Mouse (Mus musculus): ENCODE measurements around the gene Plxdc2. TPM values are rescaled to one million over a fixed set of nuclear protein-coding genes. Genes with fewer than 3 reads are reported as not detected.

The Plxdc2 gene
- total RNA-seq, 2 experiments from 2014 or later: 29.8 to 32.3 TPM

DNA sequence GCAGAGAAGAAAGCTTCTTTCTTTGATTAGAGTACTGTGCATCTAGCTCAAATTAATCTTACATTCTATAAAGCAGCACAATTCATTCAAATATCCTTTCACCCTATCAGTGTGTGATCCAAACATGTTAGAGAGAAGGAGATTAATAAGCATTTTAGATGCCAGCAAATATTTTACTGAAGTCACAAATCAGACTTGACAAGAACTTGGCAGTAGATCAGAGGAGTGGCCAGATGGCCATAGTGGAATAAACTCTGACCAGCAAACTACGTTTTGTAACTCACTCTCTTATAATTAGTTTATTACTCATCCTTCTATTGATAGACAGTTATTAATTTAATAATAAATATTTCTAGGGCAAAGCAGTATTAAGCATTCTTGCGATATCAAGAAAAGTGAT, 86.5 kb downstream of the Plxdc2 start:
- no peak overlapping the region for H3K27ac ChIP-seq
- no peak for TF ChIP-seq CTCF (IDR thresholded peaks at IDR 0.05)
- no peak overlapping the region for H3K4me3 ChIP-seq
- DNase-seq (ENCODE audit: extremely low spot score in 1 of 2, low spot score in 2 of 2): no peak
- intact Hi-C loops (cut with DNase I): no loop called here

DNA sequence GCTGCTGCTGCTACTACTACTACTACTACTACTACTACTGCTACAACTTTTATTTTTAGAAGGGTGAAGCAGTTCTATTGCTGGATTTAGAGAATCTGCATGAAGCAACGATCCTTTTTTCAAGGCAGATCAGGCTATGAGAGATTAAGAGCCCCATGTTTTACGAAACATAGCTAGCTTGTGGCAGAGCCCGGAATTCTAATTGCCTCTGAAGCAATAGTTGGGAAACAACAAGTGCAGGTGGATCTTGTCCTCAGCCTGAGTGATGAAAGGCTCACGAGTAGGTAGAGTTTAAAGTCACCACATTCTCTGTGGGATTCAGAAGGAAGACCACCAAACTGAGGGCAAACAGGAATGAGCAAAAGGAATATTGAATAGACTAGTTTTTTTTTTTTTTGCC, 91.8 kb downstream of the Plxdc2 start:
- no peak overlapping the region for H3K4me3 ChIP-seq
- DNase-seq (ENCODE audit: extremely low spot score in 1 of 2, low spot score in 2 of 2): no peak
- intact Hi-C loops (cut with DNase I): no loop called here
- no peak overlapping the region for H3K27ac ChIP-seq
- no peak for TF ChIP-seq CTCF (IDR thresholded peaks at IDR 0.05)

DNA sequence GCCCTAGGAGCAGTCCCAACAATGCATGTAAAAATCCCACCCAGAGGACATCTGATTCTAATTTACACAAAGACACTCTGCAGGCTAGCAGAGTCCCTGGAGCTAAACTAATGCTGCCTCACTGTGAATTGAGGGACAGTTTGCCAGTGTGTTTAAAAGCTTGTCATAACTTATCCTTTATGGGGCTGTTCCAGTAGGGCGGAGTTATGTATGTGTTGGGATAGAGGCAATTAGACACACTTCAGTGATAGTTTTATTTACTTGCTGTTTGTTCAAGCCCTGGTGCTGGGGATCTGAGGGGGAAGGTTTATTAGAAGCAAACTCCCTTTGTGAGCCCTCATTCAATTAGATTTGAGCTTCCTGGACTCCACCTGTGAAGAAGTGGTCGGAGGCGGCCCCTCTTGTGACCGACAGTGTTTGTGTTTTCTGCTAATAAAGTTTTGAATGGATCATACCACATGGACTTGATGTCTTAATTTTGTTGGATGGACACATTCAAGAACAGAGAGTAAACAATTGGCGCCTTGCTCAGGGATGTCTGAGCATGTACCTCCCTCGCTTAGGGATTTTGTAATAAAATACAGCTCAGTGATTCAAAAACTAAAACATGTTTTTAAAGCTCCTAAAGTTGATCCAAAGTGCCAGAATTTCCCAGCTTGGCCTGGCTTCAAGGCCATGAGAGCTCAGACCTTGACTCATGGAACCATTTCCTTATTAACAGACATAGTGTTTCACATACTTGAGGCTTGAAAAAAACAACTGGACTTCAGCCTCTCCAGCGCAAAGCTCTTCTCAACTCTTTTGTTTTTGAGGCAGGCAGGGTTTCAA, 94.9 kb downstream of the Plxdc2 start:
- TF ChIP-seq CTCF (IDR thresholded peaks at IDR 0.05): no peak
- H3K4me3 ChIP-seq: no peak overlapping the region
- no peak for DNase-seq (ENCODE audit: extremely low spot score in 1 of 2, low spot score in 2 of 2)
- intact Hi-C loops (cut with DNase I): no loop called here
- H3K27ac ChIP-seq: no peak overlapping the region

DNA sequence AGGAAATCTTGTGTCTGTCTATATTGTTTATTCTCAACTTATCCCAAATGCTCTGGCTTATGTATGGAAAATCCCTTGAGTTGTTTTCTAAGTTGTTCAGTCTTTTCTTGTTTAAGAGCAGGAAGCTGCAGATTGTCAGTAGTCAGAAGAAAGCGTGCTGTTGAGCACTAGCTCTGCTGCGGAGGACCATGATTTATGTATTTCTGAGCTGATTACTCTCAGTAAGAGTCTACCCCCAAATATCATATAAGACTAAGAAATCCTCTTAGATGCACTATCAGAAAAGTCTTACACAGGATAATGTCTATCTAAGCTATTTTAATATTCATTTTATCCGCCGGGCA, 95.5 kb downstream of the Plxdc2 start:
- H3K4me3 ChIP-seq: no peak overlapping the region
- no peak overlapping the region for H3K27ac ChIP-seq
- no peak for TF ChIP-seq CTCF (IDR thresholded peaks at IDR 0.05)
- DNase-seq (ENCODE audit: extremely low spot score in 1 of 2, low spot score in 2 of 2): no peak
- intact Hi-C loops (cut with DNase I): no loop called here

DNA sequence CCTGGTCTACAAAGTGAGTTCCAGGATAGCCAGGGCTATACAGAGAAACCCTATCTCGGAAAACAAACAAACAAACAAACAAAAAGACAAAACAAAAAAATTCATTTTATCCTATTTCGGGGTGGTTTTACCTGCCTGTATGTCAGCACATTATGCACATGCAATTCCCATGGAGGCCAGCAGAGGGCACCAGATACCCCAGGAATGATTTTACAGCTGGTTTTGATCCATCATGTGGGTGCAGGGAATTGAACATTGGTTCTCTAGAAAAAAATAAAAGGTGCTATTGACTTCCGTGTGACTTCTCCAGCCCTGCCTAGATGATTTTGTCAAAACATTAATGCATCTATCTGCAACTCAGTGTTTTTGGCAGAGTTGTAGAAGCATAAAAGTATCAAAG, 96.0 kb downstream of the Plxdc2 start:
- intact Hi-C loops (cut with DNase I): no loop called here
- H3K27ac ChIP-seq: no peak overlapping the region

DNA sequence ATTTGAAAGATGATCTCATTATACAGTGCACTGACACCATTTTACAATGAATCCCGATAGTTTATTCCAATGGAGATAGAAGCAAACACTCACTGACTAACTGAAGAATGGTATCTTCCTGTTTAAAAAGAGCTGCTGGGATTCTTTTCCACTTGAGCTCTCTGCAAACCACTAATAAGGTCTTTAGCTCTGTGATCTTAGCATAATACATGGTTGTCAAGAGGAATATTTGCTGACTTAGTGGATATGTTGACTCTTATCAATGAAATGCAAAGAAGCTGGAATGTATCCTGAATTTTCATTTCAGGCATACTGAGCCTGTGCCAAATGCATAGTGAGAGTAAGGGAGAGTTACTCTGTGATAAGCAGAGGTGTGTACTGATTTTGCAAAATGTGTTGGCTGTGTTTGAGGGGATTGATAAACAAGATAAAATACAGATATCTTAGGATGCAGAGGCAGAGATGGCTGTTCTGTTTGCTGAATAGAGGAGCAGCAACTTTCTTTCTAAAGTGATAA, 100.2 kb downstream of the Plxdc2 start:
- Histone ChIP-seq H3K27ac (no peak overlapping the region), H3K4me3 (no peak overlapping the region)
- DNase-seq (ENCODE audit: extremely low spot score in 1 of 2, low spot score in 2 of 2): no peak
- intact Hi-C loops (cut with DNase I): no loop called here
- TF ChIP-seq CTCF (IDR thresholded peaks at IDR 0.05): no peak

More for the DNA sequence above, 96.0 kb downstream of the Plxdc2 start:
- peak; percentile 48 for TF ChIP-seq CTCF (IDR thresholded peaks at IDR 0.05)
- H3K4me3 ChIP-seq: no peak overlapping the region
- no peak for DNase-seq (ENCODE audit: extremely low spot score in 1 of 2, low spot score in 2 of 2)

DNA sequence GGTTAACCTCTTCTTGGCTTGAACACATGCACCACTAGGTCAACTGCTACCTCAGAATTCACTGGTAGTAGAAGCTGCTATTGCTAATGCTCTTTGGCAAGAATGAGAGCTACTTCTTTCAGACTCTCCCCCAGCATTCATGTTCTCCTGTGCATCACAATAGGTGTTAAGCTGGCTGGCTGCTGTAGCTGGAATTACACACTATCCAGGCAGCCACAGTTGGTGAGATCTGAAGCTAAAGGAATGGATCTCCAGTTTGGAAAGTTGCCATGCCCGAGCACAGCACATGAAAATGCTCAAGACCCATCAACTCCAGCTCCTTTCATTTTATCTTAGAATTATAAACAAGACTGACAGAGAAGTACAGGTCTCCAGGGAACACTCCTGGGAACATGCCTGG, 103.4 kb downstream of the Plxdc2 start:
- intact Hi-C loops (cut with DNase I): no loop called here
- TF ChIP-seq CTCF (IDR thresholded peaks at IDR 0.05): no peak
- no peak overlapping the region for H3K4me3 ChIP-seq
- no peak overlapping the region for H3K27ac ChIP-seq
- DNase-seq (ENCODE audit: extremely low spot score in 1 of 2, low spot score in 2 of 2): no peak

DNA sequence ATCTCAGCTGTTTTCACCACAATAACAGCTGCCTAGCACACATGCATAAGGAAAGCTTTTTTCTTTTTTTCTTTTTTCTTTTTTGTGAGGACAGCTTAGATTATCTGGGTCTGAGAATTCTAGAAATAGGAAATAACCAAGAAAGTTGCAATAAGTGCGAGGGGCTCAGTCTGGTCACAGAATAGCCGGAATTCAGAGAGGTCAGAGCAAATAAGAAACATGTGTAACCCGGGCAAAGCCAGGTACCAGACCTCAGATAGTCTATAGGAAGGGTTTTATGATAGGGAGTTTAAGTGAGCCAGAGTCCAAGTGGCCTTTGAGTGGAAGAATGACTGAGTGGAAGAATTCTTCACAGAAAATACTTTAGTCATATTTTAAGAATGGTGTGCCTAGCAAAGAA, 114.0 kb downstream of the Plxdc2 start:
- TF ChIP-seq CTCF (IDR thresholded peaks at IDR 0.05): no peak
- Histone ChIP-seq H3K4me3 (no peak overlapping the region), H3K27ac (no peak overlapping the region)
- no peak for DNase-seq (ENCODE audit: extremely low spot score in 1 of 2, low spot score in 2 of 2)
- intact Hi-C loops (cut with DNase I): no loop called here

DNA sequence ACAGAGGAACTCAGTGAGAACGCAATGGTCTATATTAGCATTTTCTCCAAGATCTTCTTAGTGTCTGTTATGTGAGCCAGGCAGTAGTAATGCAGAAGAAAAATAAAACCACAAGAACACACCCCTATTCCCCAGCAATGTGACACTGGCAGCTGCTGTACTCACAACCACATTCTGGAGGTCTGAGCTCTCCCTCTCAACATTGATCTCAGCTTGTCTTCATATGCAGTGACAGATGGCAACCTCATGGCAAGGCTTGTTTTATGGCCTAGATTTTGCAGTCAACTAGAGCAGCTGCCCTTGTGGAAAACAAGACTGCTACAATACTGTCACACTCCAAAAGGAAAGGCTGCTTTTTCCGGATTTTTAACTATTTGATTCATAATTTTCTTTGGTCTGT, 127.8 kb downstream of the Plxdc2 start:
- intact Hi-C loops (cut with DNase I): no loop called here
- Histone ChIP-seq H3K4me3 (no peak overlapping the region), H3K27ac (no peak overlapping the region)
- TF ChIP-seq CTCF (IDR thresholded peaks at IDR 0.05): no peak
- DNase-seq (ENCODE audit: extremely low spot score in 1 of 2, low spot score in 2 of 2): no peak

DNA sequence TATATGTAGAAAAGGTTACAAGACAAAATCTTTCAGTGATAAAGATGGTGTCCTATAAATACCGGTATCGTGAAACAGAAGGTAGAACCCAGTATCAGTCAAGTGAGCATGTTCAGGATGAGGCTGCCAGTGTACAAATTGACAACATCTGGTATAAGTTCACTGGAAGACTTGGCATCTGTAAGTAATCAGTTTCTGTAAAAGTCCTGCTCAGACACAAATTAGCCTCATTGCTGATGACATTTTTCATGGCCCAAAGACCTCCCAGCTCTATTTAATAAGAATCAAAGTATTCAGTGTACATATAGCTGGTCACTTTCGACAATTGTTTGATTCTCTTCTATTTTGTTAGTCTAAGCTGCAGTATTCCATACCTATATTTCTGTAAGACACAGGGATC, 129.9 kb downstream of the Plxdc2 start:
- intact Hi-C loops (cut with DNase I): no loop called here

DNA sequence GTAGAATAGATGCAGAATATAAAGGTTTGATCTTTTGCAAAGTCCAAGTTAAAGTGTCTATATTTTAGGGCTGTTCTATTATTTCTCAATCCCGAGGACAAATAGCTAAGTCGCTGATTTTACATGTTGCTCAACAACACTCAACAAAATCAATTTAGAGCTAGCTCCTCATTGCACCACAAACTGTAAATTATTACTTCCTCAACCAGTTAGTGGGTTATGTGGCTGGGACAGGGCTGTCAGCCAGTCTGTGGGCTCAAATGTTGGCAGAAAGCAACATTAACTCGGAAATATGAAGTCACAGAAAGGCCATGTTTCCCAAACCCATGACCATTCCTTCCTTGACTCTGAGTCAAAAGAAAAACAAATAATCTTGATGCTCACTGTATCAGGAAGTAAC, 135.1 kb downstream of the Plxdc2 start:
- intact Hi-C loops (cut with DNase I): no loop called here
- TF ChIP-seq CTCF (IDR thresholded peaks at IDR 0.05): no peak
- no peak for DNase-seq (ENCODE audit: extremely low spot score in 1 of 2, low spot score in 2 of 2)
- H3K4me3 ChIP-seq: no peak overlapping the region
- H3K27ac ChIP-seq: no peak overlapping the region

More for the DNA sequence above, 129.9 kb downstream of the Plxdc2 start:
- no peak for TF ChIP-seq CTCF (IDR thresholded peaks at IDR 0.05)
- Histone ChIP-seq H3K4me3 (no peak overlapping the region), H3K27ac (no peak overlapping the region)
- no peak for DNase-seq (ENCODE audit: extremely low spot score in 1 of 2, low spot score in 2 of 2)

DNA sequence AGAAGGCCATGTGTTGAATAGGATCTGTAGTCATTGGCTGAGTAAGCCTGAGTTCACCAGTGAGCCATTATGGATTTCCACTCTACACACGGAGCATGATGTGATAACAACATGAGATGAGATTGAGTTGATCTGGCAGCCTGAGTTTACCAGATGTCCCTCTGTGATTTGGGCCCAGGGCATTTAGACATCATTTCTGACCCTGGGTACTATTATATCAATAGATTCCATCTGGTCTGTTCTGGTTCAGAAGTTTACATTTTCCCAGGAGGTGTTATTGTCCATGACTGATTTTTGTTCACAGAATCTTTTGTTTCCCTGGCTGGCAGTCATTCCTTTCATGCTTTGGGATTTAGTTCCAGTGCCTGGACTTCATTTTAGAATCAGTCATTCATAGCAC, 146.7 kb downstream of the Plxdc2 start:
- no peak overlapping the region for H3K27ac ChIP-seq
- no peak for DNase-seq (ENCODE audit: extremely low spot score in 1 of 2, low spot score in 2 of 2)
- intact Hi-C loops (cut with DNase I): no loop called here
- no peak for TF ChIP-seq CTCF (IDR thresholded peaks at IDR 0.05)
- no peak overlapping the region for H3K4me3 ChIP-seq

All from left cerebral cortex, adult 2 months (tissue).